21 mouse cellular contexts compared by ENCODE assay signal in genomic region chr4:143985165-143985564, GRCm38 (mm10). TPM values are rescaled to one million over a fixed set of nuclear protein-coding genes. Genes with fewer than 3 reads are reported as not detected.
DNase-seq lines count a peak whose midpoint lies in the region.
"Had no signal": no experiment of that assay in that cellular context is flagged by ENCODE, and none has a peak within 500 bp of the region (broad histone marks: within the 10 kb centered on the region; RNA-seq: fewer than 3 reads in every experiment).

No protein-coding gene starts in this region.

- peak; percentile 20 to 27 for DNase-seq in adrenal gland, adult 18-20 months (ENCODE audit: low spot score in 2 of 2)
- peak; percentile 2 to 18 for DNase-seq in frontal cortex, adult 2 months (ENCODE audit: extremely low spot score in 1 of 2, low spot score in 1 of 2)
- DNase-seq in heart, adult 8-10 months (ENCODE audit: low spot score), result peak; percentile 12
- peak; percentile 19 for DNase-seq in layer of hippocampus, adult 11-12 months (ENCODE audit: low spot score)
- peak; percentile 16 for DNase-seq in left cerebral cortex, adult 11 months (ENCODE audit: low spot score)
- peak; percentile 10 for DNase-seq in lung, postnatal 10 days
- DNase-seq in right cerebral cortex, adult 18-20 months, result peak; percentile 1
- peak; percentile 1 for DNase-seq in thymus, postnatal 25 days

RNA-seq across cellular contexts. Expression of gene Pramef17, which starts 9.0 kb away (rescaled TPM):
- total RNA-seq in adrenal gland, adult 18-20 months (2021), result not detected
- not detected in 2 replicates for polyA plus RNA-seq in frontal cortex, adult 2 months (2012; rRNA removed)
- total RNA-seq in heart, adult 8-10 months (2022), result not detected
- total RNA-seq: adrenal gland, postnatal 4 days; G1E; gastrocnemius, postnatal 25 days; liver, adult 2 months had no signal
- polyA plus RNA-seq: C2C12; forebrain, embryonic 13.5 days; G1E; heart, embryonic 15.5 days; hindbrain, embryonic 15.5 days; large intestine, adult 2 months; liver, adult 2 months; lung, embryonic 16.5 days; midbrain, embryonic 11.5 days; myocyte; stomach, embryonic 16.5 days had no signal

RNA-seq across cellular contexts. Expression of gene Gm13101, which starts 18.4 kb away (rescaled TPM):
- total RNA-seq in adrenal gland, adult 18-20 months (2021), result not detected
- not detected in 2 replicates for polyA plus RNA-seq in frontal cortex, adult 2 months (2012; rRNA removed)
- not detected for total RNA-seq in heart, adult 8-10 months (2022)
- total RNA-seq: adrenal gland, postnatal 4 days; G1E; gastrocnemius, postnatal 25 days; liver, adult 2 months had no signal
- polyA plus RNA-seq: C2C12; forebrain, embryonic 13.5 days; G1E; heart, embryonic 15.5 days; hindbrain, embryonic 15.5 days; large intestine, adult 2 months; liver, adult 2 months; lung, embryonic 16.5 days; midbrain, embryonic 11.5 days; myocyte; stomach, embryonic 16.5 days had no signal

RNA-seq across cellular contexts. Expression of gene Pramef25, which starts 34.3 kb away (rescaled TPM):
- not detected for total RNA-seq in adrenal gland, adult 18-20 months (2021)
- not detected in 2 replicates for polyA plus RNA-seq in frontal cortex, adult 2 months (2012; rRNA removed)
- total RNA-seq in heart, adult 8-10 months (2022), result not detected
- total RNA-seq: adrenal gland, postnatal 4 days; G1E; gastrocnemius, postnatal 25 days; liver, adult 2 months had no signal
- polyA plus RNA-seq: forebrain, embryonic 13.5 days; G1E; heart, embryonic 15.5 days; hindbrain, embryonic 15.5 days; large intestine, adult 2 months; liver, adult 2 months; lung, embryonic 16.5 days; midbrain, embryonic 11.5 days; myocyte; stomach, embryonic 16.5 days had no signal

Comparison
In these comparisons a context has a peak if more than half of its experiments do, and no peak if none do; other contexts are left out.
1. Peak in every context shown above with its lines: DNase-seq.